Mouse (Mus musculus): ENCODE measurements around the gene Rnf144a. TPM values are rescaled to one million over a fixed set of nuclear protein-coding genes. Genes with fewer than 3 reads are reported as not detected.
"Not testable (repeated sequence)": the region's sequence is repeated elsewhere in the genome, so short reads cannot be mapped to it uniquely, and the experiment has no call there.

Gene Rnf144a
- polyA plus RNA-seq, 1 experiment: 3.4 TPM

GRCm38 (mm10) chr12:26446377-26447045 lies 31.5 kb upstream of the Rnf144a start:
- H3K27ac ChIP-seq (ENCODE audit: insufficient read depth, low read depth, low read length): no peak overlapping the region
- H3K4me1 ChIP-seq (ENCODE audit: control insufficient read depth, insufficient read depth, insufficient read length, low read length): no peaks in the 10 kb centered on the region
- no peak overlapping the region for H3K4me3 ChIP-seq (ENCODE audit: low read depth, low read length)
- TF ChIP-seq POLR2A (IDR thresholded peaks at IDR 0.05; ENCODE audit: low read depth, low read length) (no peak), CTCF (IDR thresholded peaks at IDR 0.05; ENCODE audit: extremely low read depth, insufficient read length, insufficient replicate concordance, low read depth, low read length) (no peak)
- 80% methylated on average over 4 of the region's 4 CpGs for WGBS
- H3K36me3 ChIP-seq (ENCODE audit: control insufficient read depth, insufficient read depth, low read length): peaks cover 6% of the 10 kb centered on the region
- no peaks in the 10 kb centered on the region for H3K27me3 ChIP-seq (ENCODE audit: control insufficient read depth, insufficient read depth, low read length)

- Histone ChIP-seq H3K4me3 (ENCODE audit: low read depth, low read length) (no peak overlapping the region), H3K27ac (ENCODE audit: insufficient read depth, low read depth, low read length) (no peak overlapping the region), H3K27me3 (ENCODE audit: control insufficient read depth, insufficient read depth, low read length) (no peaks in the 10 kb centered on the region), H3K36me3 (ENCODE audit: control insufficient read depth, insufficient read depth, low read length) (peaks cover 2% of the 10 kb centered on the region; the same call in 1 of the 2 replicates), H3K4me1 (ENCODE audit: control insufficient read depth, insufficient read depth, insufficient read length, low read length) (no peaks in the 10 kb centered on the region)
- TF ChIP-seq CTCF (IDR thresholded peaks at IDR 0.05; ENCODE audit: extremely low read depth, insufficient read length, insufficient replicate concordance, low read depth, low read length) (no peak), POLR2A (IDR thresholded peaks at IDR 0.05; ENCODE audit: low read depth, low read length) (no peak)
- WGBS: 85% methylated on average over 2 of the region's 2 CpGs
Measured at GRCm38 (mm10) chr12:26444511-26444910, 29.5 kb upstream of the Rnf144a start.

- Histone ChIP-seq H3K36me3 (ENCODE audit: control insufficient read depth, insufficient read depth, low read length) (0 out of 2 replicates have a peak, but pooled peaks cover 1% of the 10 kb centered on the region), H3K4me1 (ENCODE audit: control insufficient read depth, insufficient read depth, insufficient read length, low read length) (no peaks in the 10 kb centered on the region), H3K27ac (ENCODE audit: insufficient read depth, low read depth, low read length) (no peak overlapping the region), H3K4me3 (ENCODE audit: low read depth, low read length) (no peak overlapping the region), H3K27me3 (ENCODE audit: control insufficient read depth, insufficient read depth, low read length) (no peaks in the 10 kb centered on the region)
- TF ChIP-seq CTCF (IDR thresholded peaks at IDR 0.05; ENCODE audit: extremely low read depth, insufficient read length, insufficient replicate concordance, low read depth, low read length) (peak; percentile 74; the same call in 1 of the 2 replicates), POLR2A (IDR thresholded peaks at IDR 0.05; ENCODE audit: low read depth, low read length) (no peak)
- 2% methylated on average over 2 of the region's 2 CpGs for WGBS
Measured at GRCm38 (mm10) chr12:26444054-26444453, 29.0 kb upstream of the Rnf144a start.

- Histone ChIP-seq H3K27ac (ENCODE audit: insufficient read depth, low read depth, low read length) (no peak overlapping the region), H3K4me3 (ENCODE audit: low read depth, low read length) (no peak overlapping the region), H3K36me3 (ENCODE audit: control insufficient read depth, insufficient read depth, low read length) (no peaks in the 10 kb centered on the region), H3K27me3 (ENCODE audit: control insufficient read depth, insufficient read depth, low read length) (no peaks in the 10 kb centered on the region), H3K4me1 (ENCODE audit: control insufficient read depth, insufficient read depth, insufficient read length, low read length) (no peaks in the 10 kb centered on the region)
- 66% methylated on average over 3 of the region's 3 CpGs for WGBS
- TF ChIP-seq POLR2A (IDR thresholded peaks at IDR 0.05; ENCODE audit: low read depth, low read length) (no peak), CTCF (IDR thresholded peaks at IDR 0.05; ENCODE audit: extremely low read depth, insufficient read length, insufficient replicate concordance, low read depth, low read length) (no peak)
Measured at GRCm38 (mm10) chr12:26439366-26439765, 24.3 kb upstream of the Rnf144a start.

- Histone ChIP-seq H3K4me3 (ENCODE audit: low read depth, low read length) (no peak overlapping the region), H3K27ac (ENCODE audit: insufficient read depth, low read depth, low read length) (no peak overlapping the region), H3K27me3 (ENCODE audit: control insufficient read depth, insufficient read depth, low read length) (no peaks in the 10 kb centered on the region), H3K36me3 (ENCODE audit: control insufficient read depth, insufficient read depth, low read length) (no peaks in the 10 kb centered on the region), H3K4me1 (ENCODE audit: control insufficient read depth, insufficient read depth, insufficient read length, low read length) (no peaks in the 10 kb centered on the region)
- 34% methylated on average over 3 of the region's 3 CpGs for WGBS
- no peak for TF ChIP-seq CTCF (IDR thresholded peaks at IDR 0.05; ENCODE audit: extremely low read depth, insufficient read length, insufficient replicate concordance, low read depth, low read length)
- TF ChIP-seq POLR2A (IDR thresholded peaks at IDR 0.05; ENCODE audit: low read depth, low read length): no peak
Measured at GRCm38 (mm10) chr12:26437950-26438349, 22.9 kb upstream of the Rnf144a start.

GRCm38 (mm10) chr12:26436334-26436733 lies 21.3 kb upstream of the Rnf144a start:
- Histone ChIP-seq H3K27ac (ENCODE audit: insufficient read depth, low read depth, low read length) (no peak overlapping the region), H3K4me3 (ENCODE audit: low read depth, low read length) (no peak overlapping the region), H3K27me3 (ENCODE audit: control insufficient read depth, insufficient read depth, low read length) (no peaks in the 10 kb centered on the region), H3K4me1 (ENCODE audit: control insufficient read depth, insufficient read depth, insufficient read length, low read length) (no peaks in the 10 kb centered on the region), H3K36me3 (ENCODE audit: control insufficient read depth, insufficient read depth, low read length) (no peaks in the 10 kb centered on the region)
- 39% methylated on average over 4 of the region's 4 CpGs for WGBS
- TF ChIP-seq CTCF (IDR thresholded peaks at IDR 0.05; ENCODE audit: extremely low read depth, insufficient read length, insufficient replicate concordance, low read depth, low read length) (no peak), POLR2A (IDR thresholded peaks at IDR 0.05; ENCODE audit: low read depth, low read length) (no peak)

- H3K27ac ChIP-seq (ENCODE audit: insufficient read depth, low read depth, low read length); H3K4me3 ChIP-seq (ENCODE audit: low read depth, low read length); H3K36me3 ChIP-seq (ENCODE audit: control insufficient read depth, insufficient read depth, low read length); H3K4me1 ChIP-seq (ENCODE audit: control insufficient read depth, insufficient read depth, insufficient read length, low read length); H3K27me3 ChIP-seq (ENCODE audit: control insufficient read depth, insufficient read depth, low read length): not testable (repeated sequence)
- WGBS: 83% methylated on average over 2 of the region's 2 CpGs
Measured at GRCm38 (mm10) chr12:26428771-26429170, 13.7 kb upstream of the Rnf144a start.

Data from small intestine, adult 2 months (tissue).